Mouse (Mus musculus) midbrain, embryonic 13.5 days (tissue): Measurements from ENCODE around the gene Gprc5c. TPM values are rescaled to one million over a fixed set of nuclear protein-coding genes. Genes with fewer than 3 reads are reported as not detected.

ENCODE experiments used
- ATAC-seq: fragments of 200-750 bp; cut with Nextera tagmentation; 2 replicates; pipeline ENCODE4 v1.8.0; 2017; ENCODE audit warnings: mild to moderate bottlenecking, moderate TSS enrichment, moderate library complexity
- H3K27ac ChIP-seq: fragments of 300-500 bp; sonication (generic); 2 replicates; pipeline ENCODE4 v1.5.1; 2015; ENCODE audit warnings: inconsistent platforms, mild to moderate bottlenecking, moderate library complexity
- H3K27me3 ChIP-seq: fragments of 300-500 bp; sonication (generic); 2 replicates; pipeline ENCODE4 v1.6.1; 2015; ENCODE audit warnings: mild to moderate bottlenecking, inconsistent platforms
- H3K36me3 ChIP-seq: fragments of 300-500 bp; sonication (generic); 2 replicates; pipeline ENCODE4 v1.6.1; 2015; ENCODE audit warnings: mild to moderate bottlenecking, inconsistent platforms
- H3K4me1 ChIP-seq: fragments of 300-500 bp; sonication (generic); replicated peaks from 2 replicates; pipeline ENCODE4 v1.6.1; 2015; ENCODE audit warnings: inconsistent platforms
- H3K4me2 ChIP-seq: fragments of 300-500 bp; sonication (generic); replicated peaks from 2 replicates; pipeline ENCODE4 v1.6.1; 2015; ENCODE audit warnings: moderate library complexity, mild to moderate bottlenecking, inconsistent platforms
- H3K4me3 ChIP-seq: fragments of 300-500 bp; sonication (generic); replicated peaks from 2 replicates; pipeline ENCODE4 v1.5.1; 2015; ENCODE audit warnings: mild to moderate bottlenecking, inconsistent platforms
- H3K9ac ChIP-seq: fragments of 300-500 bp; sonication (generic); replicated peaks from 2 replicates; pipeline ENCODE4 v1.6.1; 2015; ENCODE audit warnings: mild to moderate bottlenecking, inconsistent platforms
- H3K9me3 ChIP-seq: fragments of 300-500 bp; sonication (generic); 2 replicates; pipeline ENCODE4 v1.6.1; 2016; ENCODE audit warnings: mild to moderate bottlenecking, inconsistent platforms
- WGBS: fragments of 180-500 bp; shearing (Covaris S2); methylation state at CpG from one replicate; pipeline ENCODE4 v1.1.7; 2015; 5-methylcytosine and 5-hydroxymethylcytosine counted together
- polyA plus RNA-seq: library from polyadenylated mRNA; unstranded; fragments of >200 nt; fragmentation: Nextera tagmentation; extraction: Ambion mirVana; gene quantifications from 2 replicates; pipeline ENCODE4 v1.2.1, GENCODE M21; 2015

Gene Gprc5c
- polyA plus RNA-seq, 1 experiment from 2014 or later = 7.1 TPM

GRCm38 (mm10) chr11:114844464-114845220 lies 6.3 kb upstream of the Gprc5c start:
- H3K36me3 ChIP-seq = no peaks in the 10 kb centered on the region
- H3K9ac ChIP-seq = 0 out of 2 replicates have a peak overlapping the region, but pooled peaks have one; percentile 28
- peaks cover 11% of the 10 kb centered on the region for H3K27me3 ChIP-seq
- H3K4me2 ChIP-seq = peak overlapping the region; percentile 19; the same call in 1 of the 2 replicates
- H3K4me1 ChIP-seq = peaks cover 17% of the 10 kb centered on the region
- H3K27ac ChIP-seq = peak overlapping the region; percentile 53; the same call in 1 of the 2 replicates
- no peak overlapping the region for H3K4me3 ChIP-seq
- peaks cover 4% of the 10 kb centered on the region; the same call in 1 of the 2 replicates for H3K9me3 ChIP-seq
- no peak for ATAC-seq
- WGBS = 72% methylated on average over 7 of the region's 7 CpGs

DNA sequence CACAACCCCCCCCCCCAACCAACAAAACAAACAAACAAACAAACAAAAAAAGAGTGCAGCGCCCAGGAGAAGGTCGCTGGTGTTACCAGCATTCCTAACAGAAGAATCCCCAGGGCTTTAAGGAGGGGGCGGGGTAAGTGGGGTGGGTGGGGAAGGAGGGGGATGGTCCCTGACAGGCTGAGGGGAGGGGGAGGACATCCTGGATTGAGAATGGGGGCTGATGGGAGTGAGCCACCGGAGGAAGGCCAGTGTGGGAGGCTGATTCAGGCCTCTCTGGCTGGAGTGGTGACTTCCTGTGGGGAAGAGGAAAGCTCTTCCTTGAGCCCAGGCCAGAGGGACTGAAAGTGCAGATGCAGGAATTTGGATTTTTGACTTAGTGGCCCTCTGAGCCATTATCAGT lies 4.6 kb upstream of the Gprc5c start:
- H3K27me3 ChIP-seq = peaks cover 28% of the 10 kb centered on the region
- no peak overlapping the region for H3K27ac ChIP-seq
- 82% methylated on average over 4 of the region's 4 CpGs for WGBS
- ATAC-seq = no peak
- peaks cover 3% of the 10 kb centered on the region; the same call in 1 of the 2 replicates for H3K9me3 ChIP-seq
- no peaks in the 10 kb centered on the region for H3K36me3 ChIP-seq
- H3K4me3 ChIP-seq = no peak overlapping the region
- H3K4me1 ChIP-seq = peaks cover 31% of the 10 kb centered on the region
- H3K9ac ChIP-seq = no peak overlapping the region
- no peak overlapping the region for H3K4me2 ChIP-seq

DNA sequence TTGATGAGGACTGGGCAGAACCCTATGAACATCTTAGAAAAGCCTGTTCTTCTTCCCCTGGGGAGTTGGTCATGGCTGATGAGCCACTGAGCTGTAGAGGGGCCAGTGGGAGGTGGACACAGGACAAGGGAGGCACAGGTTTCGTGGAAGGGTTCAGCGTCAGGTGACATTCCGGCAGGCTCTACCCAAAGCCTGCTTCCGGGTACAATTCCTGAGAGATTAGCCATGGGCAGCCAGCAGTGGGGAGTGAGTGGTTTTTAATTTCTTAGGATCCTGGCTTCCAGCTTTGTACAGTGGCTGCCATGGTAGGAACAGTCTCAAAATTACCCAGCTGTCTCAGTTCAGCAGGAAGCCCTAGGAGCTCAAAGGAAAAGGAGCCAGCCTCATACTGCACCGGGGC lies 3.9 kb upstream of the Gprc5c start:
- no peaks in the 10 kb centered on the region for H3K36me3 ChIP-seq
- ATAC-seq = no peak
- H3K4me2 ChIP-seq = no peak overlapping the region
- 77% methylated on average over 5 of the region's 5 CpGs for WGBS
- H3K9me3 ChIP-seq = no peaks in the 10 kb centered on the region
- H3K4me3 ChIP-seq = no peak overlapping the region
- H3K9ac ChIP-seq = no peak overlapping the region
- peaks cover 38% of the 10 kb centered on the region for H3K4me1 ChIP-seq
- H3K27ac ChIP-seq = no peak overlapping the region
- H3K27me3 ChIP-seq = peaks cover 35% of the 10 kb centered on the region

DNA sequence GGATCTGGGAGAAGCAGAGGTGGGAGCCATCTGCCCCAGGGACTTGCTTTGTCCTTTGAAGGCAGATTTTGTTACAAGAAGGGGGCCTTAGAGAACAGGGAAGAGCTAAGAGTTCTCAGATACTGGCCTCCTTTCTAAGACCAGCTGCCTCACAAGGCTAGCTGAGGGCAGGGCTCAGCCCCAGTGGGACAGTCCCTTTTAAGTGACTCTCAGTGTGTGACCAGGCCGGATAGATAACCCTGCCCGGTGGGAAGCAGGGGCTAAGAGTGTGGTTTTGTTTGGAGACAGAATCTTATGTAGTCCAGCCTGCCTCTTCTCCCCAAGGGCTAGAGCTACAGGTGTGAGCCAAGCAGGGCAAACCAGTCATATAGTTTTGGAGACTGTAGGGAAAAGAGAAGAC lies 1.4 kb upstream of the Gprc5c start:
- no peak overlapping the region for H3K27ac ChIP-seq
- no peak for ATAC-seq
- H3K27me3 ChIP-seq = peaks cover 60% of the 10 kb centered on the region
- 10% methylated on average over 2 of the region's 2 CpGs for WGBS
- no peak overlapping the region for H3K9ac ChIP-seq
- H3K36me3 ChIP-seq = no peaks in the 10 kb centered on the region
- no peak overlapping the region for H3K4me3 ChIP-seq
- H3K4me2 ChIP-seq = no peak overlapping the region
- no peaks in the 10 kb centered on the region for H3K9me3 ChIP-seq
- peaks cover 36% of the 10 kb centered on the region for H3K4me1 ChIP-seq

- no peak overlapping the region for H3K9ac ChIP-seq
- H3K4me1 ChIP-seq = peaks cover 32% of the 10 kb centered on the region
- H3K36me3 ChIP-seq = no peaks in the 10 kb centered on the region
- H3K4me3 ChIP-seq = peak overlapping the region; percentile 57; the same call in 1 of the 2 replicates
- 16% methylated on average over 5 of the region's 5 CpGs for WGBS
- H3K27ac ChIP-seq = no peak overlapping the region
- peak overlapping the region; percentile 86 for H3K4me2 ChIP-seq
- H3K27me3 ChIP-seq = peaks cover 65% of the 10 kb centered on the region
- ATAC-seq = no peak
- H3K9me3 ChIP-seq = no peaks in the 10 kb centered on the region
Measured at GRCm38 (mm10) chr11:114850066-114850451, 893 bp upstream of the Gprc5c start.

DNA sequence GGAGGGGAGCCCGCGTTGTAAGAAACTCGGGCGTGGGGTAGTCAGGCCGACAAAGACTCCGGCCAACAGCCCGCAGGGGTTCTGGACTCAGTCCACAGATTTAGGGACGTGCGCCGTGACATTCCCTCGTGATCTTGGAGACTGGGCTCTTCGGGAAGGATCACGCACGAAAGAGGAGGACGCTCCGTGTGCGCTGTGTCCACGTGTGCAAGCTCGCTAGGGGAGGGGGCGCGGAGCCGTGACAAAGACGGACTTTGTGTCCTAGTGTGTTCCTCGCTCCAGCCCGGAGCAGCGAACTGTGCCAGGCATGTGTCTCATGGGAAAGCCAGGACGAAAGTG lies 286 bp downstream of the Gprc5c start:
- H3K4me1 ChIP-seq = peaks cover 31% of the 10 kb centered on the region
- peak overlapping the region; percentile 62 for H3K9ac ChIP-seq
- peak overlapping the region; percentile 86 for H3K4me2 ChIP-seq
- H3K27me3 ChIP-seq = peaks cover 66% of the 10 kb centered on the region
- ATAC-seq = peak; percentile 53; the same call in 1 of the 2 replicates
- H3K9me3 ChIP-seq = no peaks in the 10 kb centered on the region
- WGBS = 0% methylated on average over 27 of the region's 27 CpGs
- H3K4me3 ChIP-seq = peak overlapping the region; percentile 57
- H3K27ac ChIP-seq = no peak overlapping the region
- H3K36me3 ChIP-seq = no peaks in the 10 kb centered on the region

DNA sequence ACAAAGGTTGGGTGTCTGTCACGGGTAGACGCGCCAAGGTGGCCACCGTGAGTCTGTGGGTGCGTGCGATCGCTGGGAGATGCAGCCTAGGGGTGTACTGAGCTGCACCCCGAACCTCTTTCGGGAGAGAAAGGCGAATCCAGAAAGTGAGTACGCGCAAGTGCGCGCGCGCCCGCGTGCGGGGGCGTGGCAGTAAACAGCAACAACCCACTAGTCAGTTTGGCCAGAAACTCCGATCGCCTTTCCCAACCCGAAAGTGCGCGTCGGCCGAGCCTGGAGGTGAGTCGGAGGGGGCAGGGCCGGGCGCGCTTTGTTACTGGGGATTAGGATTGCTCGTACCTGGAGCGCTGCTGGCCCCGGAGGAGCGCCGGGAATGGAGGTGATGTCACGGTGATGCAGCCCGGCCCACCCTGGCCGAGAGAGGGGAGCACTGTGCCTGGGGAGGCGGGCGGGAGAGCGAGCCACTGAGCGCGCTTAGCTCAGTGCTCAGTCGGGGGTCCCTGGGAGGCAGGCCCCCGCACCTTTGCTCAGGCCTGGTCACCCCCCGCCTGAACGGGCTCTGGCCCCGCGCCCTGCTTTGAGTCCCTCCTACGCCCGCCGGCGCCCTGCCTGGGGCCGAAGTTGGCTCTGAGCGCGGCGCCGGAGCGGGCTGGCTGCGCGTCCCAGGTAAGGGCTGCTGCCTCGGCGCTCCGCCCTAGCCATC lies 807 bp downstream of the Gprc5c start:
- peak; percentile 53 for ATAC-seq
- no peak overlapping the region for H3K27ac ChIP-seq
- H3K36me3 ChIP-seq = no peaks in the 10 kb centered on the region
- WGBS = under 1% methylated on average over 65 of the region's 65 CpGs
- H3K9me3 ChIP-seq = no peaks in the 10 kb centered on the region
- peaks cover 66% of the 10 kb centered on the region for H3K27me3 ChIP-seq
- H3K9ac ChIP-seq = peak overlapping the region; percentile 62
- peak overlapping the region; percentile 86 for H3K4me2 ChIP-seq
- peak overlapping the region; percentile 57 for H3K4me3 ChIP-seq
- peaks cover 31% of the 10 kb centered on the region for H3K4me1 ChIP-seq

DNA sequence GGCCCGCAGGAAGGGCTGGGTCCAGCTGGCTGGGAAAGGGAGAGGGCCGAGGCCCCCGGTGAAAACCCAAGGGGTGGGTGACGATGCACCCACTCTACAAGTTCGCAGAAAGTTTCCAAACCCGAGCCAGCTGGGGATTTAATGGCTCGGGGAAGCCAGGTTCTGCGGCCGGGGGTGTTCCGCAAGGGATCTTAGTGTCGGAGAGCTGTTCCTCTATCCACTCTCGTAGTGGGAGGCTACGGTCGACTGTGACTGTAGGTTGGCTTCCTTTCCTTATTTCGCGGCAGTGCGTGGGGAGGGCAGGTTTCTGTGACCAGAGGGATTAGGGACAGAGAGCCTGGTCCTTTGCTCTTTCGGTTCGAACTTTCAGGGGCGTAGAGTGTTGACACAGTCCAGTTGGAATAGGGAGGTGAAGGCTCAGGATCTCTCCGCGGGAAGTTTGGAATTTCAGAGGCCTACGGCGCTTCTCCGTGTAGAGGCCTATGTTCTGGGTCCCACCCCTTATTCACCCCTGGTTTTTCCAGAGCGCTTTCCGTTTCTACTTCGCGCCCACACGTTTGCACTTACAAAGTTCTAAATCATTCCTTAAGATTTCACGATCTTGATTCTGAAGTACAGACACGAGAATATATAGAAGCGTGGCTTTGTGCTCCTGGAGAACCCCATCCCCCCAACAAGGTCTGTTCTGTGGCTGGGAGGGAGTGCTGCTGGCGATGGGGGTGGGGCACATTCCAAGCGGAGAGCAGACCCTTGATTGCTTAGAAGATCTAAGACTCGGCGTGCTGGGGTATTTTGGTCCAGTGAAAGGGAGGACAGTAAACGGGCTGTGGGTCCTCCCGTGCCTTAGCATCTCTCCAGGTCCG lies 1.6 kb downstream of the Gprc5c start:
- WGBS = under 1% methylated on average over 40 of the region's 40 CpGs
- peaks cover 66% of the 10 kb centered on the region for H3K27me3 ChIP-seq

DNA sequence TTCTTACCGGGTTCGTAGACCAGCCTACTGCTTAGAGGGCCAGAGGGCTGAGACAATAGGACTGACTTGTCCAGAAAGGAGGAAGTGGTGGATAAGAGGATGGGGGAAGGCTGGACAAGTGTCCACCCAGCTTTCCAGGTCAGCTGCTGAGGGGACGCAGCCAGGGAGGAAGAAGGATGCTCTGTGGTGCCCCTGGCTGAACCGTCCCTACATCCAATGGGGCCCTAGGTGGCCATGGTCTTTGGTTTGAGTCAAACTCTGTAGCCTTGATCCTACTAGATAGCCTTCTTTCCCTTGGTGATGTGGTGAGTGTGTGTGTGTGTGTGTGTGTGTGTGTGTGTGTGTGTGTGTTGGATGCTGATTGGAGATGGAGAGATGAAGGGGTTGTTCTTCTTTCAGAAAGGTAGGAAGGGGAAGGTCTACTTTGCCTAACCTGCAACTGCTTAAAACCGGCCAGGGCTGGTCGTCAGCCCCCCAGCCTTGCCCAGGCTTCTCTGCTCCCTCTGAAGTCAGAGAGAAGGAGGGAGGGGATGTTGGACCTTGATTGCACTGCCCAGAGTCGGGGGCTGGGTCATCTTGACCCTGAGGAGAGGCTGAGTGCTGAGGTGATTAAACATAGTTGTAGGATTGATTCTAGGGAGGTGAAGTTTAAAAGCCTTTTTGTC lies 2.4 kb downstream of the Gprc5c start:
- Histone ChIP-seq H3K4me2 (peak overlapping the region; percentile 86), H3K36me3 (no peaks in the 10 kb centered on the region), H3K9me3 (no peaks in the 10 kb centered on the region), H3K4me3 (peak overlapping the region; percentile 57), H3K9ac (no peak overlapping the region), H3K27ac (no peak overlapping the region), H3K27me3 (peaks cover 66% of the 10 kb centered on the region), H3K4me1 (peaks cover 31% of the 10 kb centered on the region)
- no peak for ATAC-seq
- WGBS = 15% methylated on average over 7 of the region's 7 CpGs

More for the DNA sequence above, 1.6 kb downstream of the Gprc5c start:
- Histone ChIP-seq H3K36me3 (no peaks in the 10 kb centered on the region), H3K9me3 (no peaks in the 10 kb centered on the region), H3K27ac (no peak overlapping the region), H3K4me1 (peaks cover 31% of the 10 kb centered on the region), H3K4me2 (peak overlapping the region; percentile 86), H3K4me3 (peak overlapping the region; percentile 57), H3K9ac (peak overlapping the region; percentile 62)
- ATAC-seq = no peak

GRCm38 (mm10) chr11:114854581-114854980 lies 3.6 kb downstream of the Gprc5c start:
- Histone ChIP-seq H3K9ac (no peak overlapping the region), H3K4me1 (peaks cover 31% of the 10 kb centered on the region), H3K27me3 (peaks cover 56% of the 10 kb centered on the region), H3K4me3 (no peak overlapping the region), H3K36me3 (no peaks in the 10 kb centered on the region), H3K4me2 (no peak overlapping the region), H3K27ac (no peak overlapping the region), H3K9me3 (no peaks in the 10 kb centered on the region)
- ATAC-seq = no peak
- WGBS = 89% methylated on average over 6 of the region's 6 CpGs

GRCm38 (mm10) chr11:114856125-114856524 lies 5.2 kb downstream of the Gprc5c start:
- H3K4me1 ChIP-seq = peaks cover 19% of the 10 kb centered on the region
- no peak overlapping the region for H3K9ac ChIP-seq
- 94% methylated on average over 5 of the region's 5 CpGs for WGBS
- no peak for ATAC-seq
- no peak overlapping the region for H3K4me3 ChIP-seq
- H3K4me2 ChIP-seq = no peak overlapping the region
- peaks cover 41% of the 10 kb centered on the region for H3K27me3 ChIP-seq
- H3K27ac ChIP-seq = no peak overlapping the region
- H3K9me3 ChIP-seq = no peaks in the 10 kb centered on the region
- no peaks in the 10 kb centered on the region for H3K36me3 ChIP-seq
